Comparison of ENCODE assay signal across 8 mouse cellular contexts in the genomic region with DNA sequence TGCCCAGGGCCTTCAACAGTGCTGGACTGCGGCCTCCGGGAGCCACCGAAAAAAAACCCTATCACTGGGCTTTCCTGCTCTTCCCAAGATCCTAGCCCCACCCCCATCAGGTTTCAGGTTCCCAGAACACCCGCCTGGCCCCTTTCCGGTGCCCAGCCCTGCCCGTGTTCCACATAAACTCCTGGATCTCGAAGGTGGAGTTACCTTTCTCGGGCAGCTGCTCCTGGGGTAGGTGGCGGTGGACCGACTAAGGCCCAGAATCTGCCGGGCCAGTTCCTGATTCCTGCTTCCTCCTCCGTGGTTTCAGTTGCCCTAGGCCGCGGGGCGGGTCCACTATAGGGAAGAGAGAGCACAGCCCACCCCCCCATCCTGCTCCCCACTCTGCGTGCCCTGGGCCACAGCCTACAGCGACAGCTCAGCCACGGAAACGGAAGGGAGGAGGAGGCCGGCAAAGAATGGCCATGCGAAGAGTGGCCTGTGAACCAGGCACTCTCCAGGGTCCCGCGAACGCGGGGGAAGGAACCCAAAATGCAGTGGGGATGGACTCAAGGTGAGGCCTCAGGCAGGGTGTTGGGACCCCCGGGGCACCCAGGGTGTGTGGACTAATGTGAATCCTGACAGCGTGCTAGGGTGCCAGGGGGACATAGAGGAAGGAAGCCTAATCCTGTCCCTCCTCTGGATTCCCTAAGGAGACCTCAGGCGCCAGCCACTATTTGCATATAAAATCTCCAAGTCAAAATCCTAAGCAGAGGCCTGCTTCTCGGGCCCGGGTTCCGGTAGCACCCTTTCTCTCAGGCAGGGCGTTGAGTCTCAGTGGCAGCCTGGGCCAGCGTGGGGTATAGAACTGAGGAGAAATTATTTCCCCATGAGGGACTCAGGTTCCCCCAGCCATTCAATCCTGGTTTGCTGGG. TPM values are rescaled to one million over a fixed set of nuclear protein-coding genes. Genes with fewer than 3 reads are reported as not detected.
DNase-seq lines count a peak whose midpoint lies in the region; ATAC-seq and TF ChIP-seq lines count a peak whose summit lies in the region.

TSS of gene Fes (minus strand) at position 314 of the 911 bp plus-strand sequence.

- TF ChIP-seq EP300 in stomach, postnatal 0 days (optimal IDR thresholded peaks at IDR 0.05): no peak

- 0 out of 2 replicates have a peak within 1 kb of the TSS, but pooled peaks have one; percentile 19 for H3K9ac ChIP-seq in forebrain, embryonic 15.5 days (replicated peaks)
- H3K9ac ChIP-seq in limb, embryonic 11.5 days (ENCODE audit: low read length): peak within 1 kb of the TSS; percentile 71
- peak within 1 kb of the TSS; percentile 63 for H3K9ac ChIP-seq in stomach, postnatal 0 days (ENCODE audit: low read length)

- H3K4me3 ChIP-seq in thymus, adult 2 months (ENCODE audit: control insufficient read depth, insufficient read depth, low read length): peak within 1 kb of the TSS; percentile 21
- 0 out of 2 replicates have a peak within 1 kb of the TSS, but pooled peaks have one; percentile 10 for H3K4me3 ChIP-seq in forebrain, embryonic 15.5 days
- H3K4me3 ChIP-seq in limb, embryonic 11.5 days (ENCODE audit: low read depth, low read length): peak within 1 kb of the TSS; percentile 37
- peak within 1 kb of the TSS; percentile 52 for H3K4me3 ChIP-seq in midbrain, embryonic 10.5 days
- peak within 1 kb of the TSS; percentile 31 for H3K4me3 ChIP-seq in stomach, postnatal 0 days (ENCODE audit: low read depth, low read length)

- no peak for TF ChIP-seq POLR2A in thymus, adult 2 months (IDR thresholded peaks at IDR 0.05; ENCODE audit: control insufficient read depth, extremely low read depth, insufficient read depth, low read length, poor library complexity)

- ATAC-seq in forebrain, embryonic 15.5 days (replicated peaks): no peak; the same call in 1 of the 2 replicates
- ATAC-seq in limb, embryonic 11.5 days (ENCODE audit: insufficient number of reproducible peaks, low FRiP score, low TSS enrichment, low read depth): peak; percentile 53
- ATAC-seq in stomach, postnatal 0 days (ENCODE audit: low FRiP score, low TSS enrichment): peak; percentile 46

- H3K36me3 ChIP-seq in thymus, adult 2 months (ENCODE audit: control insufficient read depth, insufficient read depth, low read length): peaks cover 19% of the 10 kb centered on the region
- peaks cover 31% of the 10 kb centered on the region for H3K36me3 ChIP-seq in forebrain, embryonic 15.5 days
- peaks cover 19% of the 10 kb centered on the region for H3K36me3 ChIP-seq in limb, embryonic 11.5 days (ENCODE audit: control insufficient read depth, insufficient read depth, low read length)
- peaks cover 32% of the 10 kb centered on the region for H3K36me3 ChIP-seq in midbrain, embryonic 10.5 days
- peaks cover 25% of the 10 kb centered on the region for H3K36me3 ChIP-seq in stomach, postnatal 0 days (ENCODE audit: control insufficient read depth, insufficient read depth, low read length)

- peaks cover 10% of the 10 kb centered on the region for H3K4me1 ChIP-seq in thymus, adult 2 months (replicated peaks; ENCODE audit: control insufficient read depth, insufficient read depth, low read length)
- peaks cover 14% of the 10 kb centered on the region; the same call in 1 of the 2 replicates for H3K4me1 ChIP-seq in forebrain, embryonic 15.5 days
- H3K4me1 ChIP-seq in limb, embryonic 11.5 days (ENCODE audit: control insufficient read depth, insufficient read depth, low read length): peaks cover 17% of the 10 kb centered on the region
- H3K4me1 ChIP-seq in midbrain, embryonic 10.5 days: peaks cover 27% of the 10 kb centered on the region
- H3K4me1 ChIP-seq in stomach, postnatal 0 days (replicated peaks; ENCODE audit: control insufficient read depth, insufficient read depth): 0 out of 2 replicates have a peak, but pooled peaks cover 2% of the 10 kb centered on the region

- H3K27me3 ChIP-seq in thymus, adult 2 months (ENCODE audit: control insufficient read depth, insufficient read depth, low read length): no peaks in the 10 kb centered on the region; the same call in 1 of the 2 replicates
- H3K27me3 ChIP-seq in forebrain, embryonic 15.5 days: peaks cover 20% of the 10 kb centered on the region
- H3K27me3 ChIP-seq in limb, embryonic 11.5 days (ENCODE audit: control insufficient read depth, insufficient read depth, low read length): no peaks in the 10 kb centered on the region
- H3K27me3 ChIP-seq in midbrain, embryonic 10.5 days (ENCODE audit: low read depth, poor library complexity, severe bottlenecking): peaks cover 43% of the 10 kb centered on the region
- no peaks in the 10 kb centered on the region for H3K27me3 ChIP-seq in stomach, postnatal 0 days (ENCODE audit: control insufficient read depth, insufficient read depth, low read length)

- no peak for TF ChIP-seq CTCF in thymus, adult 2 months (IDR thresholded peaks at IDR 0.05; ENCODE audit: borderline replicate concordance, control insufficient read depth, extremely low read depth, insufficient read depth, low read length, poor library complexity)
- no peak for TF ChIP-seq CTCF in stomach, postnatal 0 days (IDR thresholded peaks at IDR 0.05; ENCODE audit: low read depth)

- WGBS in thymus, adult 2 months: 22% methylated on average over 33 of the region's 33 CpGs
- 12% methylated on average over 33 of the region's 33 CpGs for WGBS in forebrain, embryonic 15.5 days
- 7% methylated on average over 33 of the region's 33 CpGs for WGBS in limb, embryonic 11.5 days
- 6% methylated on average over 33 of the region's 33 CpGs for WGBS in midbrain, embryonic 10.5 days
- 23% methylated on average over 33 of the region's 33 CpGs for WGBS in stomach, postnatal 0 days

- H3K9me3 ChIP-seq in forebrain, embryonic 15.5 days: no peaks in the 10 kb centered on the region
- no peaks in the 10 kb centered on the region for H3K9me3 ChIP-seq in limb, embryonic 11.5 days (ENCODE audit: control insufficient read depth, low read length)
- no peaks in the 10 kb centered on the region for H3K9me3 ChIP-seq in midbrain, embryonic 10.5 days (replicated peaks)
- no peaks in the 10 kb centered on the region for H3K9me3 ChIP-seq in stomach, postnatal 0 days (ENCODE audit: control insufficient read depth, low read length)

- H3K27ac ChIP-seq in thymus, adult 2 months (ENCODE audit: control insufficient read depth, insufficient read depth, low read length): no peak within 1 kb of the TSS
- H3K27ac ChIP-seq in forebrain, embryonic 15.5 days (replicated peaks): no peak within 1 kb of the TSS; the same call in 1 of the 2 replicates
- H3K27ac ChIP-seq in limb, embryonic 11.5 days (replicated peaks; ENCODE audit: low read depth, low read length): peak within 1 kb of the TSS; percentile 76
- H3K27ac ChIP-seq in midbrain, embryonic 10.5 days (replicated peaks): peak within 1 kb of the TSS; percentile 83
- H3K27ac ChIP-seq in stomach, postnatal 0 days (replicated peaks): peak within 1 kb of the TSS; percentile 76

- H3K4me2 ChIP-seq in forebrain, embryonic 15.5 days (replicated peaks): no peak within 1 kb of the TSS; the same call in 1 of the 2 replicates
- peak within 1 kb of the TSS; percentile 70 for H3K4me2 ChIP-seq in limb, embryonic 11.5 days (ENCODE audit: low read depth, severe bottlenecking)
- peak within 1 kb of the TSS; percentile 49 for H3K4me2 ChIP-seq in stomach, postnatal 0 days (replicated peaks; ENCODE audit: low read depth)

- DNase-seq in thymus, adult 2 months: no peak
- DNase-seq in thymus, adult 18-20 months: no peak
- DNase-seq in heart, postnatal 4 days: peak; percentile 80
- peak; percentile 77 for DNase-seq in limb, embryonic 11.5 days (ENCODE audit: low spot score)
- peak; percentile 54 for DNase-seq in midbrain, embryonic 10.5 days (ENCODE audit: low spot score)
- peak; percentile 75 for DNase-seq in stomach, postnatal 0 days (ENCODE audit: low spot score)
- no peak for DNase-seq in cerebellum, postnatal 36 days

RNA-seq across cellular contexts. Expression of gene Fes, which starts in this region (rescaled TPM):
- 21.6 and 27.3 TPM in 2 replicates for polyA plus RNA-seq in thymus, adult 2 months (2012; rRNA removed)
- 2.6 and 3.3 TPM in 2 replicates for polyA plus RNA-seq in forebrain, embryonic 15.5 days (2015; fragmentation: Nextera tagmentation; extraction: Ambion mirVana)
- total RNA-seq in heart, postnatal 4 days (2021): 10 to 100 TPM; 16.4 to 21.5 TPM
- 7.6 and 8.4 TPM in 2 replicates for polyA plus RNA-seq in limb, embryonic 11.5 days (2014; fragmentation: Nextera tagmentation; extraction: Ambion mirVana)
- 9.1 and 11.8 TPM in 2 replicates for polyA plus RNA-seq in midbrain, embryonic 10.5 days (2016; fragmentation: Nextera tagmentation; extraction: Ambion mirVana)
- polyA plus RNA-seq in stomach, postnatal 0 days (2015; fragmentation: Nextera tagmentation; extraction: Ambion mirVana): 6.2 TPM in 2 replicates

Comparison
In these comparisons a context has a peak if more than half of its experiments do, and no peak if none do; other contexts are left out.
1. DNase-seq: peak in heart, postnatal 4 days (single experiment), limb, embryonic 11.5 days (single experiment), midbrain, embryonic 10.5 days (single experiment) and stomach, postnatal 0 days (single experiment); none in thymus, adult 2 months (single experiment), thymus, adult 18-20 months (0 of 2) and cerebellum, postnatal 36 days (0 of 2).
2. H3K27ac ChIP-seq: peak in limb, embryonic 11.5 days (single experiment), midbrain, embryonic 10.5 days (single experiment) and stomach, postnatal 0 days (single experiment); none in thymus, adult 2 months (single experiment) and forebrain, embryonic 15.5 days (single experiment).
3. H3K9ac ChIP-seq: peak in every context shown above with its lines; median percentile 71 in limb, embryonic 11.5 days; 63 in stomach, postnatal 0 days; 19 in forebrain, embryonic 15.5 days.
4. Peak in every context shown above with its lines, with median percentiles within 50 percentile points of each other: H3K4me3 ChIP-seq.